Comparison of ENCODE assay signal across 8 mouse cellular contexts in the genomic region with DNA sequence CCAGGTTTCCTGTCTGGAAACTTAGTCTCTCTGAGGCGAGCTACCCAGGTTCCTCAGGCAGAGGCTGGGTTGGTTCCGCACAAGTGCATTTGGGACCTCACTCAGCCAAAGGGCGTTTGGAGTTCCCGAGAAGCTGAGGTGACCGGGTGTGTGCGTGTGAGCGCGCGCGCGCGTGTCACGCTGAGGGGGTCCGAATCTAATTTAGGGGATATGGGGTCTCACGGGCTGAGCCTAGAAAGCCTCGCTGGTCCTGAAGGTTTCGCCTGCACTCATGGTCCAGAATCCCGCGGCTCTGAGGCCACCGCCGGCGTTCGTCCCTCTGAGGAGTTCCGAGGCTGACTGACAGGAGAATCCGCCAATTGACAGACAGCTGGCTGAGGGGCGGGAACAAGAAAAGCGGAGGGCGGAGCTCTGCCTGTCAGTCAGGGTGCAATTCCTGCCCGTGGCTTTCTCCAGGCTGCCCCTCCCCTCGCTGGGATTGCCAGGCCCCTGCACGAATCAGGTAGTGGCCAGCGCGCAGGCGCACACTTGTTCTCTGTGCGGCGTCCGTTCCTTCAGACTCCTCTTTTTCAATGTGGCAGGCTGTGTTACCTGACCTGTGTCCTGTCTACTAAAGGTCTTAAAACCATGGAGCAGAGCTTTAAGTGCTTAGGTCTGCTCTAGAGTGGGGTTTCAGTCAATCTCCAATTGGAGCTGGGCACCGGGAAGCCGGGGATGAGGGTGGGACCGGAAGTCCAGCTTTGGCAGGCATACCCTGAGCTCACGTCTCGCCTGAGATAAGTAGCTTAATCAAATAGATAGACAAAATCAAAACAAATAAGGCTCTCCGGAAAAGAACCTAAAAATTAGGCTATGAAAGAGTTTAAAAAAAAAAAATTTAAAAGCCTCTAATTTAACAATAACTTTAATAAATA. TPM values are rescaled to one million over a fixed set of nuclear protein-coding genes. Genes with fewer than 3 reads are reported as not detected.
DNase-seq lines count a peak whose midpoint lies in the region; ATAC-seq lines count a peak whose summit lies in the region.

A gene (minus strand): TSS at position 341 of the 914 bp plus-strand sequence.

- DNase-seq in adipocyte (ENCODE audit: low spot score) = peak; percentile 95
- DNase-seq in embryo, embryonic 10 days (ENCODE audit: low spot score) = peak; percentile 97
- peak; percentile 99 for DNase-seq in gastrocnemius, postnatal 10 days
- peak; percentile 99 for DNase-seq in induced T-regulatory cell, adult 2 months (ENCODE audit: low read depth)
- DNase-seq in left cerebral cortex, adult 9 months (ENCODE audit: low spot score in 2 of 2) = peak; percentile 98 to 100
- peak; percentile 98 for DNase-seq in right cerebral cortex, postnatal 14 days
- peak; percentile 100 for DNase-seq in urinary bladder, postnatal 36 days (ENCODE audit: low spot score in 2 of 2)

- peak; percentile 99 for ATAC-seq in megakaryocyte progenitor cell, adult 5-6 weeks (replicated peaks; ENCODE audit: poor library complexity)

RNA-seq across cellular contexts. Expression of the gene that starts here (rescaled TPM):
- 1 to 10 TPM; 2.4 to 6.9 TPM for total RNA-seq in gastrocnemius, postnatal 10 days (2021)
- 2.1 and 3.2 TPM in 2 replicates for total RNA-seq in megakaryocyte progenitor cell, adult 5-6 weeks (2015)
- total RNA-seq in megakaryocyte progenitor cell, adult 5-6 weeks (2017) = 1.3 and 5.2 TPM in 2 replicates

Comparison
In these comparisons a context has a peak if more than half of its experiments do, and no peak if none do; other contexts are left out.
1. Peak in every context shown above with its lines: DNase-seq and ATAC-seq.